Mouse (Mus musculus): ENCODE data around the gene Daw1.

Gene Daw1

GRCm38 (mm10) chr1:83187154-83187553 is 27.6 kb downstream of the Daw1 start:
- DNase-seq (ENCODE audit: low spot score): peak; percentile 41

- DNase-seq (ENCODE audit: low spot score): no peak
Observed at GRCm38 (mm10) chr1:83209981-83210380, 50.4 kb downstream of the Daw1 start.

DNA sequence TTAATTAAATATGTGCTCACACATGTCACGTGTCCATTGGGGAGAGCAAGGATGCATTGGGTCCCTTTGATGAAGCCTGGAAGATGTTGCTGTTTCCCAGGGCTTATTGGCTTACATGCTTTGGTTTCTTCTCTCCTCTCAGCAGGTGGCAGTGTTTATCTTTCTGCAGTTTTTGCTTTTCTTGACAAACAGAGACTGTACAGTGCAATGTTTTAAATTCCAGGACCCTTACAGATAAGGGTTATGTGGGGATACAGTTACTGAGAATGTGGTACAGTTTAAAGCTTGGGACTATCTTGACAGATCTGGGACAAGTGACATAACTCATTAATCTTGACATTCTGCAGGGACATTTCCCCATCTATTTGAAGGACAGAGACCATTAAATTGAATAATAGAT is 58.7 kb downstream of the Daw1 start:
- DNase-seq (ENCODE audit: low spot score): peak; percentile 31

GRCm38 (mm10) chr1:83223072-83223471 is 63.5 kb downstream of the Daw1 start:
- no peak for DNase-seq (ENCODE audit: low spot score)

- DNase-seq (ENCODE audit: low spot score): no peak
Observed at GRCm38 (mm10) chr1:83224423-83224960, 64.9 kb downstream of the Daw1 start.

DNA sequence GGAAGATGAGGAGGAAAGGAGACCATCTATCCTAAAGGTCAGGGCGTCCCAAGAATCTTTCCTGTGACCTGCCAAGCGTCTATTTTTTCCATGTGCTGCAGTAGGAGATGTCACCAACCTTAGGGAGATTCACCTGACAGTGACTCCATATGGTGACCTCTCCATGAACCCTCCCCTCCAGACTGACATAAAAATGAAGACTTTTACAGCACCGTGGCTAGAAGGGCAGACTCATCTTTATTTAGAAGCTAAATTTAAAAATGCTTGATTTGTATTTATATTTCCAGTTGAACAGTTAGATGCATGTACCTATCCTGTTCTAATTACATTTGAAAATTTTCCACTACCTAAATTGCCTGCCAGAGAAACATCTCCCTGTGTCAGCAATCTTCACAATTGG is 68.4 kb downstream of the Daw1 start:
- no peak for DNase-seq (ENCODE audit: low spot score)

GRCm38 (mm10) chr1:83248235-83248746 is 88.7 kb downstream of the Daw1 start:
- no peak for DNase-seq (ENCODE audit: low spot score)

DNA sequence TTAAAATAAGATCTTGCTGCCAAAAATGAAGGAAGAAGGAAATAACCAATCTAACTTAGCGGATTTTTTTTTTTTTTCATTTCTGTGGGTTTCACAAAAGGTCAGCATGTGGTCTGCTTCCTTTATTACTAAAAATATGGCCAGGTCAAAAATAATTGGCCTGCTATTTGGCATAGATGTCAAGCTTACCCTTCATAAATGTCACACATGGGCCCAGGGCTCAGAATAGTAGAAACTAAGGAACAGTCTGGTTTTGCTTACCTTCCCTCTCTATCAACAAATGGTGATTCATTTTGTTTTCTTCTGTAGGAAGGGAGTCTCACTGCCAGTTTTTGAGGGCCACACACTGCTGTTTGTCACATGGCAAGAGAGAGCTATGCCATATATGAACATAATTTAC is 92.2 kb downstream of the Daw1 start:
- DNase-seq (ENCODE audit: low spot score): no peak
